Mouse (Mus musculus): ENCODE results near the gene Sirt3. TPM values are rescaled to one million over a fixed set of nuclear protein-coding genes. Genes with fewer than 3 reads are reported as not detected.

Sirt3 gene
- polyA plus RNA-seq, 1 experiment: 17.4 TPM

DNA sequence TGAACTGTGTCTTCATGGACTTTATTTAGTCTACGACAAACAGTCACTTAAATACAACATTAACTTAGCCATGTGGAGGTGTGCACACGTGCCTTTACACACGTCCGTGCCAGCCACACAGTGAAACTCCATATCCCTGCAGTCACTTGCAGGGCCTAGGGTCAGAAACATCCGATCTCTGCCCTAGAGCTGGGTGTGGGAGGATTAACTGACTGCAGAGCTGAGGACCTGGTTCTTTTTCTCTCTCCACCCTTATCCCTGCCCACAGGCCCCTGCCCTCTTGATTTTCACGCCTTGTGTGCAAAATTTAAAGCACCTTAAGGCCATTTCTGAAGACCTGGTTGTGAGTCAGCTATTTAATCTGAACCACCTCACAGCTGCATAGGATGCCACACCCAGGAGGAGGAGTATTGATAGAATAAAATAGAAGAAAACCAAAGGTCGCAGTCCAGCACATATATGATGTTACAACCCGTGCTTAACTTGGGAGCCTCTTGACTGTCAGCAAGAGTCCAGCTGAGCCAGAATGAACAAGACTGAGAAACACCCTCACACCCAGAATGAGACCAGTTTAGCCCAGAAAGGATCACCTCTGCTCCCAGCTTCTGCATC lies 38.4 kb upstream of the Sirt3 start, which contains the start of gene Nlrp6:
Gene Nlrp6, plus strand, starts transcription at position 485 of the 612 bp plus-strand sequence.
- Histone ChIP-seq H3ac (ENCODE audit: control insufficient read depth, insufficient read length, low read depth) (no peak within 1 kb of the TSS), H3K36me3 (ENCODE audit: control insufficient read depth, insufficient read depth) (no peaks in the 10 kb centered on the region), H3K79me2 (ENCODE audit: control insufficient read depth, insufficient read depth) (no peaks in the 10 kb centered on the region), H3K4me3 (ENCODE audit: insufficient read depth, poor library complexity, severe bottlenecking) (no peak within 1 kb of the TSS), H3K27me3 (ENCODE audit: control insufficient read depth, insufficient read depth, insufficient read length) (peaks cover 62% of the 10 kb centered on the region), H3K79me3 (ENCODE audit: low read depth) (no peaks in the 10 kb centered on the region)
- TF ChIP-seq FOSL1 (IDR thresholded peaks at IDR 0.05; ENCODE audit: insufficient read depth, low read length, poor library complexity, severe bottlenecking) (no peak), USF1 (IDR thresholded peaks at IDR 0.05; ENCODE audit: low read depth) (no peak), MYOD1 (IDR thresholded peaks at IDR 0.05; ENCODE audit: control insufficient read depth, insufficient read length, low read depth) (no peak), MAX (IDR thresholded peaks at IDR 0.05) (no peak), MYOG (IDR thresholded peaks at IDR 0.05; ENCODE audit: control insufficient read depth, extremely low read depth, insufficient read length) (no peak), CTCF (IDR thresholded peaks at IDR 0.05; ENCODE audit: control insufficient read depth, insufficient read depth, insufficient read length) (no peak), CEBPB (IDR thresholded peaks at IDR 0.05; ENCODE audit: low read depth) (no peak)

DNA sequence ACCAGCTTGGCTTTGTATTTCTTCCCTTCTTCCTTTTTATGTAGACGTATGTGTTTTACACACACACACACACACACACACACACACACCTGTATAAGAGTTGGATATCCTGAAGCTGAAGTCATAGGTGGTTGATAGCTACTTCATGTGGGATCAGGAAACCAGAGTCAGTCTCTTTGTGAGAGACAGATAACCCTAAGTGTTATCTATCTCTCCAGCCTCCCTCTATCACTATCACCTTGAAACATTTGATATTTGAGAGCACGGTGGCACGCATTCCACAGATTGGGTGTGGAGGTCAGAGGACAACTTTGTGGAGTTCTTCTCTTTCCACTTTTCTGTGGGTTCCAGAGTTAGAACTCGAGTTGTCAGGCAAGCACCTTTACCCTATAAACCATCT lies 37.8 kb upstream of the Sirt3 start:
- Histone ChIP-seq H3K79me3 (ENCODE audit: low read depth) (no peaks in the 10 kb centered on the region), H3ac (ENCODE audit: control insufficient read depth, insufficient read length, low read depth) (no peak overlapping the region), H3K79me2 (ENCODE audit: control insufficient read depth, insufficient read depth) (no peaks in the 10 kb centered on the region), H3K36me3 (ENCODE audit: control insufficient read depth, insufficient read depth) (no peaks in the 10 kb centered on the region), H3K27me3 (ENCODE audit: control insufficient read depth, insufficient read depth, insufficient read length) (peaks cover 56% of the 10 kb centered on the region), H3K4me3 (ENCODE audit: insufficient read depth, poor library complexity, severe bottlenecking) (no peak overlapping the region)
- no peak for TF ChIP-seq FOSL1 (IDR thresholded peaks at IDR 0.05; ENCODE audit: insufficient read depth, low read length, poor library complexity, severe bottlenecking)
- TF ChIP-seq MAX (IDR thresholded peaks at IDR 0.05): no peak
- TF ChIP-seq CEBPB (IDR thresholded peaks at IDR 0.05; ENCODE audit: low read depth): no peak
- TF ChIP-seq MYOD1 (IDR thresholded peaks at IDR 0.05; ENCODE audit: control insufficient read depth, insufficient read length, low read depth): no peak
- no peak for TF ChIP-seq MYOG (IDR thresholded peaks at IDR 0.05; ENCODE audit: control insufficient read depth, extremely low read depth, insufficient read length)
- TF ChIP-seq CTCF (IDR thresholded peaks at IDR 0.05; ENCODE audit: control insufficient read depth, insufficient read depth, insufficient read length): no peak
- no peak for TF ChIP-seq USF1 (IDR thresholded peaks at IDR 0.05; ENCODE audit: low read depth)

DNA sequence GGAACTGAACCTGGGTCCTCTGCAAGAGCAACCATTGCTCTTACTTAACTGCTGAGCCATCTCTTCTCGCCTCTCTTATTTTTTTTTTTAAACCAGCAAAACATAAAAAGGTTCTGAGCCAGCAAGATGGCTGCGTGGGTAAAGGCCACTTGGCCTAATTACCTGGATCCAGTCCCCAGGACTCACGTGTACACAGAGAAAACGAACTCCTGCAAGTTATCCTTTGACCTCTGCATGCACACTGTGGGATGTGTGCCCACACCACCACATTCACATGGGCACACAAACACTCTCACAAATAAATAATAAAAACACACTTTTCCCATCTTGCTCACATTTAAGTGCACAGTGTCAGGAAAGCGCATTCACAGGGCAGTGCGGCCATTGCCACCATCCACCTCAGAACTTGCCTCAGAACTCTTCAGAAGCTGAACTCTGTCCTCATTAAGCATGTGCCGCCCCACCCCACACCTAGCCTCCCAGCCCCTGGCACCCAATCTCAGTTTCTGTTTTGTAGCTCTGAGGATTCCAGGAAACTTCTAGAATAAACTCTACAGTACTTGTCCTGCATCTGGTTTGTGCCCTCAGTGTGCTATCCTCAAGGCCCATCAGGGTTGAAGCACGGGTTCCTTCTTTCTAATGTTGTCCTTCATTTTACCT lies 32.1 kb upstream of the Sirt3 start:
- TF ChIP-seq FOSL1 (IDR thresholded peaks at IDR 0.05; ENCODE audit: insufficient read depth, low read length, poor library complexity, severe bottlenecking) (no peak), MAX (IDR thresholded peaks at IDR 0.05) (no peak), MYOD1 (IDR thresholded peaks at IDR 0.05; ENCODE audit: control insufficient read depth, insufficient read length, low read depth) (no peak), MYOG (IDR thresholded peaks at IDR 0.05; ENCODE audit: control insufficient read depth, extremely low read depth, insufficient read length) (no peak), USF1 (IDR thresholded peaks at IDR 0.05; ENCODE audit: low read depth) (no peak), CTCF (IDR thresholded peaks at IDR 0.05; ENCODE audit: control insufficient read depth, insufficient read depth, insufficient read length) (no peak), CEBPB (IDR thresholded peaks at IDR 0.05; ENCODE audit: low read depth) (no peak)
- peaks cover 10% of the 10 kb centered on the region for H3K27me3 ChIP-seq (ENCODE audit: control insufficient read depth, insufficient read depth, insufficient read length)
- H3ac ChIP-seq (ENCODE audit: control insufficient read depth, insufficient read length, low read depth): no peak overlapping the region
- no peaks in the 10 kb centered on the region for H3K79me3 ChIP-seq (ENCODE audit: low read depth)
- no peaks in the 10 kb centered on the region for H3K36me3 ChIP-seq (ENCODE audit: control insufficient read depth, insufficient read depth)
- H3K4me3 ChIP-seq (ENCODE audit: insufficient read depth, poor library complexity, severe bottlenecking): no peak overlapping the region
- no peaks in the 10 kb centered on the region for H3K79me2 ChIP-seq (ENCODE audit: control insufficient read depth, insufficient read depth)

DNA sequence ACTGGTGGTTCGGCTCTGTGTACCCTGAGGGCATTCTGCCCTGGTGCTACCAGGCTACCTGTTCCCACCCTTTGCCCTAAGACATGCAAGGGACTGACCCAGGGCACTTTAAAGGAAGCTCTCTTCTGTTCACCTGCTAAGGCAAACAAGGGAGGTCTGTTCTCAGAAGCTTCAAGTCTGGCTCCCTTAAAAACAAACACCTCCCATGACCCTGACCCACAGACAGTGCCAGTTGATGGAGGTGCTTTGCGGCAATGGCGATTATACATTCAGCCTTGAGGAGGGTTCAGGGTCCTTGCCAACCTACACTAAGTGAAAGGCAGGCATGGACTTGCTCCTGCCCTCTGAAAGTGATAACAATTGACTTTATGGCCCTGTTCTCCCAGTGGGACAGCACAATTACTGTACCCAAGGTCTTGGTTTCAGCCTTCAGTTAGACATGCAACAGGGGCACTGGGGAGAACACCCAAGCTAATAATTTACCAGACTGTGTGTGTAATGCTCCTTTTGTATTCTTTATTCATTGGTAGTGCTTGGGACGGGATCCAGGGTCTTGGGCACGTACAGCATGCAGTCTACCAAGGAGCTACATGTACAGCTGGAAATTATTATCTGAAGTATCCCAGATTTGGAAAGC lies 30.9 kb upstream of the Sirt3 start:
- H3K79me2 ChIP-seq (ENCODE audit: control insufficient read depth, insufficient read depth): no peaks in the 10 kb centered on the region
- no peaks in the 10 kb centered on the region for H3K79me3 ChIP-seq (ENCODE audit: low read depth)
- H3ac ChIP-seq (ENCODE audit: control insufficient read depth, insufficient read length, low read depth): no peak overlapping the region
- H3K4me3 ChIP-seq (ENCODE audit: insufficient read depth, poor library complexity, severe bottlenecking): no peak overlapping the region
- no peaks in the 10 kb centered on the region for H3K36me3 ChIP-seq (ENCODE audit: control insufficient read depth, insufficient read depth)
- peaks cover 10% of the 10 kb centered on the region for H3K27me3 ChIP-seq (ENCODE audit: control insufficient read depth, insufficient read depth, insufficient read length)
- TF ChIP-seq USF1 (IDR thresholded peaks at IDR 0.05; ENCODE audit: low read depth) (no peak), MYOG (IDR thresholded peaks at IDR 0.05; ENCODE audit: control insufficient read depth, extremely low read depth, insufficient read length) (no peak), CEBPB (IDR thresholded peaks at IDR 0.05; ENCODE audit: low read depth) (no peak), MYOD1 (IDR thresholded peaks at IDR 0.05; ENCODE audit: control insufficient read depth, insufficient read length, low read depth) (no peak), FOSL1 (IDR thresholded peaks at IDR 0.05; ENCODE audit: insufficient read depth, low read length, poor library complexity, severe bottlenecking) (no peak), MAX (IDR thresholded peaks at IDR 0.05) (no peak), CTCF (IDR thresholded peaks at IDR 0.05; ENCODE audit: control insufficient read depth, insufficient read depth, insufficient read length) (no peak)

DNA sequence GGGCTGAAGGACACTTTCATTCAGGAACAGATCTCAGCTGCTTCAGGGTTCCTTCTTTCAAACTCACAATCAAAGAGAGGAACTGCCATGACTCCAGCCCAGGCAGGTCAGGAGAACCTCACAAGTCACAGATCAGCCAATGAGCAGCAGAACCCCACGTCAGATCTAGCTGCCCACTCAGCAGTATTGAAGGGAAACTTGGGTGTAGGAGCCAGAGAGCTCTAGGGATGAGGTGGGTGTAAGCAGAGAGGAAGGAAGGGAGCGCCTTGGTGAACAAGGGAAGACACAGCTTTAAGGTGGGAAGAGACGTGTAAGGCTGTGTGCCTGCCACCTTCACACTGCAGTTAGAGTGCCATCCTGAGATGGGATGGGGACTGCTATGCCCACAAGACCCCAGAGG lies 30.2 kb upstream of the Sirt3 start:
- H3K36me3 ChIP-seq (ENCODE audit: control insufficient read depth, insufficient read depth): no peaks in the 10 kb centered on the region
- H3K4me3 ChIP-seq (ENCODE audit: insufficient read depth, poor library complexity, severe bottlenecking): no peak overlapping the region

More for the DNA sequence above, 30.2 kb upstream of the Sirt3 start:
- Histone ChIP-seq H3K79me2 (ENCODE audit: control insufficient read depth, insufficient read depth) (no peaks in the 10 kb centered on the region), H3ac (ENCODE audit: control insufficient read depth, insufficient read length, low read depth) (no peak overlapping the region), H3K27me3 (ENCODE audit: control insufficient read depth, insufficient read depth, insufficient read length) (peaks cover 10% of the 10 kb centered on the region), H3K79me3 (ENCODE audit: low read depth) (no peaks in the 10 kb centered on the region)
- no peak for TF ChIP-seq CEBPB (IDR thresholded peaks at IDR 0.05; ENCODE audit: low read depth)
- TF ChIP-seq MYOG (IDR thresholded peaks at IDR 0.05; ENCODE audit: control insufficient read depth, extremely low read depth, insufficient read length): no peak
- TF ChIP-seq USF1 (IDR thresholded peaks at IDR 0.05; ENCODE audit: low read depth): no peak
- TF ChIP-seq MAX (IDR thresholded peaks at IDR 0.05): no peak

Data from C2C12 (cell line).